19 mouse cellular contexts compared by ENCODE assay signal in the genomic region with DNA sequence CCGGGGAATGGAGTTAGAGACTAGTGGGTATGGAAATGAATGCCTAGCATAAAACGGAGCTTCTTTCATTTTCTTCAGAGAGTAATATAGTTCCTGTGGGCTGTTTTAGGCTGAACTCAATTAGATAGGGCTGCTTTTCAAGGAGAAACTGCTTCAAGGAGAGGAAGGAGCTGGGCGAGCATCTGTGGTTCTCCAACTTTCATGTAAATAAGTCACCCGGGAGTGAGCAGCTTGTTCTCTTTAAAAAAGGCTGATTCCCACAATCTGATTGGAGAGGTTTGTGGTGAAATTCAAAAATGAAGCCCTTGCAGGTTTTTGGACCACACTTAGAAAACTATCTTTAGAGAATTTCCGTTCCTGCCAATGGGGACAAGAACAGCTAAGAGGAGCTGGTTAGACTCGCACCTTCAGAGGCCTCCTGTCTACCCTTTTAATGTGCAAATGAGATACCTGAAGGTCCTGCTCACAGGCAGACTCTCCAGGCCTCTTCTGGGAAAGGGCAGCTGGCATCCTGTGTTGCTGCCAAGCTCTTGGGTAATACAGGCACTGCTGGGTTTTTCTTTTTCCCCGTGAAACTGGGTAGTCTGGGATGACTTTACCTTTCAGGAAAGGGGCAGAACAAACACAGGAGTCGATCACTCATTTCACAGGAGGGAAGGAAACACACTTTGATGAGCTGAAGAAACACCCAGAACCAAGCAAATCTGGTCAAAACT.
DNase-seq lines count a peak whose midpoint lies in the region; ATAC-seq and TF ChIP-seq lines count a peak whose summit lies in the region.
"Had no signal": no experiment of that assay in that cellular context is flagged by ENCODE, and none has a peak within 500 bp of the region (broad histone marks: within the 10 kb centered on the region; RNA-seq: fewer than 3 reads in every experiment).

No protein-coding gene starts in this region.

- TF ChIP-seq CTCF in liver, postnatal 0 days (IDR thresholded peaks at IDR 0.05; ENCODE audit: low read depth): no peak

- WGBS in liver, embryonic 13.5 days (ENCODE audit: insufficient replicate concordance): 47% methylated on average over 8 of the region's 8 CpGs
- WGBS in liver, postnatal 0 days (ENCODE audit: insufficient replicate concordance): 54% methylated on average over 8 of the region's 8 CpGs

- no peak overlapping the region for H3K4me3 ChIP-seq in liver, embryonic 13.5 days (replicated peaks)
- no peak overlapping the region for H3K4me3 ChIP-seq in liver, postnatal 0 days (ENCODE audit: low read depth, low read length)
- H3K4me3 ChIP-seq: limb, embryonic 13.5 days; midbrain, embryonic 13.5 days; neural tube, embryonic 15.5 days had no signal

- H3K27ac ChIP-seq in liver, embryonic 13.5 days: peak overlapping the region; percentile 89
- no peak overlapping the region for H3K27ac ChIP-seq in liver, postnatal 0 days (ENCODE audit: low read depth)
- H3K27ac ChIP-seq: limb, embryonic 13.5 days; midbrain, embryonic 13.5 days; neural tube, embryonic 15.5 days had no signal

- no peak for ATAC-seq in liver, embryonic 13.5 days (ENCODE audit: low read depth)
- ATAC-seq in liver, postnatal 0 days: no peak
- ATAC-seq: CD4-positive, CD25-positive, alpha-beta regulatory T cell, adult 4 months; forebrain, embryonic 16.5 days; midbrain, embryonic 13.5 days had no signal

- H3K9ac ChIP-seq in liver, embryonic 13.5 days: peak overlapping the region; percentile 52; the same call in 1 of the 2 replicates
- H3K9ac ChIP-seq in liver, postnatal 0 days (replicated peaks): no peak overlapping the region
- H3K9ac ChIP-seq: limb, embryonic 13.5 days; midbrain, embryonic 13.5 days; neural tube, embryonic 15.5 days had no signal

- peaks cover 51% of the 10 kb centered on the region for H3K4me1 ChIP-seq in liver, embryonic 13.5 days (replicated peaks)
- peaks cover 11% of the 10 kb centered on the region; the same call in 1 of the 2 replicates for H3K4me1 ChIP-seq in liver, postnatal 0 days (ENCODE audit: insufficient read depth)
- H3K4me1 ChIP-seq: midbrain, embryonic 13.5 days; neural tube, embryonic 15.5 days had no signal

- no peaks in the 10 kb centered on the region for H3K9me3 ChIP-seq in liver, embryonic 13.5 days (replicated peaks)
- H3K9me3 ChIP-seq in liver, postnatal 0 days (ENCODE audit: low read length): 0 out of 2 replicates have a peak, but pooled peaks cover 2% of the 10 kb centered on the region
- H3K9me3 ChIP-seq: limb, embryonic 13.5 days; midbrain, embryonic 13.5 days; neural tube, embryonic 15.5 days had no signal

- H3K27me3 ChIP-seq in liver, embryonic 13.5 days: no peaks in the 10 kb centered on the region
- H3K27me3 ChIP-seq in liver, postnatal 0 days (ENCODE audit: insufficient read depth, low read length): no peaks in the 10 kb centered on the region
- H3K27me3 ChIP-seq: limb, embryonic 13.5 days; midbrain, embryonic 13.5 days; neural tube, embryonic 15.5 days had no signal

- H3K4me2 ChIP-seq in liver, embryonic 13.5 days: no peak overlapping the region
- no peak overlapping the region for H3K4me2 ChIP-seq in liver, postnatal 0 days (ENCODE audit: low read depth, low read length)
- H3K4me2 ChIP-seq: limb, embryonic 13.5 days; midbrain, embryonic 13.5 days; neural tube, embryonic 15.5 days had no signal

- DNase-seq in adrenal gland, adult 2 months: peak; percentile 5
- no peak for DNase-seq in adrenal gland, postnatal 10 days
- peak; percentile 60 for DNase-seq in kidney, adult 9 months
- no peak for DNase-seq in kidney, adult 18-20 months
- DNase-seq in liver, embryonic 13.5 days: no peak
- DNase-seq in liver, postnatal 0 days: no peak
- peak; percentile 45 to 51 for DNase-seq in kidney, postnatal 36 days
- DNase-seq in T-cell, adult 2 months (ENCODE audit: low spot score): no peak
- DNase-seq: adrenal gland, postnatal 14 days; cerebellum, adult 18-20 months; cerebellum, postnatal 36 days; gastrocnemius, postnatal 10 days; right cerebral cortex, postnatal 25 days; thymus, postnatal 25 days had no signal

- peaks cover 27% of the 10 kb centered on the region for H3K36me3 ChIP-seq in liver, embryonic 13.5 days
- peaks cover 16% of the 10 kb centered on the region for H3K36me3 ChIP-seq in liver, postnatal 0 days (replicated peaks; ENCODE audit: insufficient read depth, low read length)

- no peak for TF ChIP-seq EP300 in liver, postnatal 0 days (IDR thresholded peaks at IDR 0.05; ENCODE audit: low read depth)

Comparison
In these comparisons a context has a peak if more than half of its experiments do, and no peak if none do; other contexts are left out.
1. DNase-seq: peak in adrenal gland, adult 2 months (single experiment), kidney, adult 9 months (single experiment) and kidney, postnatal 36 days (2 of 2); none in adrenal gland, postnatal 10 days (single experiment), kidney, adult 18-20 months (single experiment), liver, embryonic 13.5 days (single experiment), liver, postnatal 0 days (single experiment) and T-cell, adult 2 months (single experiment).